Mouse (Mus musculus): ENCODE results near the gene 1600002K03Rik. TPM values are rescaled to one million over a fixed set of nuclear protein-coding genes. Genes with fewer than 3 reads are reported as not detected.

1600002K03Rik gene
- 23.6 TPM in 2 replicates for polyA plus RNA-seq (2015; fragmentation: Nextera tagmentation; extraction: Ambion mirVana)

DNA sequence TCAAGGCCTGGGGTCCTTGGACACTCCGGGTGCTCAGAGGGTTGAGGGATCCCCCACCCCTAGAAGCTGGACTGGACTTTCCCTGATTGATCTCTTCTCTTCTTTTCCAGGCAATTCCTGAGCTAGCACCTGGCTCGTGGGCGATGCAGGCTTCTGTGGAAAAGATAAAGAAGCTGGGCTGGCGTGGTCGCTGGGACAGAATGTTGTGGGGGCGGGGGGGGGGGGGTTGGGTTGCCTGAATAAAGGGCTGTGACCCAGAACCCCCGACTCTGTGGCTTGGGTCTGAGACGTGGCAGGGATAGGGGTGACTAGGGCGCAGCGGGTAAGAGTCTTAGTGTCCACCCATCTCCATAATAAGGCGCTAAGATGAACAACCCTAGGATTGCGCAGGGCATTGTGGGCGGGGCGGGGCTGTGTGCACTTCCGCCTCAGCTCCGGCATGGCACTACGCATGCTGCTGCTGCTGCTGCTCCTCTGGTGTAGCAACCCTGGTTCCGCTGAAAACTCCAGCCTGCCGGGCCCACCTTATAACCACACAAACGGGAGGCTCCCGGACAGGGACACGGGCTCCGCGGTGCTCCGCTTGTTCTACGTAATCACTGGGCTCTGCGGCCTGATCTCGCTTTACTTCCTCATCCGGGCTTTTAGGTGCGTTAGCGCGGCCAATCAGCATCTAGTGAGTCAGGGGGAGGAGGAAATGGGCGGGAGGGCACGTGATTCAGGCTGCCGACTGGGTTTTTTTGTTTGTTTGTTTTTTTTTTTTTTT, at the start of gene 1600002K03Rik:
Gene 1600002K03Rik, plus strand, starts transcription at position 418 of the 766 bp plus-strand sequence.
- peak; percentile 79 for ATAC-seq
- peak within 1 kb of the TSS; percentile 52 for H3K4me2 ChIP-seq (ENCODE audit: low read depth, low read length)
- 6% methylated on average over 35 of the region's 35 CpGs for WGBS
- H3K27ac ChIP-seq (ENCODE audit: low read length): peak within 1 kb of the TSS; percentile 91
- peak within 1 kb of the TSS; percentile 71 for H3K9ac ChIP-seq (ENCODE audit: low read depth, low read length)
- no peaks in the 10 kb centered on the region for H3K9me3 ChIP-seq (ENCODE audit: control insufficient read depth, low read length)
- peak within 1 kb of the TSS; percentile 60 for H3K4me3 ChIP-seq (ENCODE audit: low read length)
- peaks cover 24% of the 10 kb centered on the region for H3K4me1 ChIP-seq (ENCODE audit: control insufficient read depth, insufficient read depth, low read length)
- H3K36me3 ChIP-seq (ENCODE audit: control insufficient read depth, insufficient read depth, low read length): peaks cover 20% of the 10 kb centered on the region
- H3K27me3 ChIP-seq (replicated peaks; ENCODE audit: control insufficient read depth, insufficient read depth, low read length): no peaks in the 10 kb centered on the region

DNA sequence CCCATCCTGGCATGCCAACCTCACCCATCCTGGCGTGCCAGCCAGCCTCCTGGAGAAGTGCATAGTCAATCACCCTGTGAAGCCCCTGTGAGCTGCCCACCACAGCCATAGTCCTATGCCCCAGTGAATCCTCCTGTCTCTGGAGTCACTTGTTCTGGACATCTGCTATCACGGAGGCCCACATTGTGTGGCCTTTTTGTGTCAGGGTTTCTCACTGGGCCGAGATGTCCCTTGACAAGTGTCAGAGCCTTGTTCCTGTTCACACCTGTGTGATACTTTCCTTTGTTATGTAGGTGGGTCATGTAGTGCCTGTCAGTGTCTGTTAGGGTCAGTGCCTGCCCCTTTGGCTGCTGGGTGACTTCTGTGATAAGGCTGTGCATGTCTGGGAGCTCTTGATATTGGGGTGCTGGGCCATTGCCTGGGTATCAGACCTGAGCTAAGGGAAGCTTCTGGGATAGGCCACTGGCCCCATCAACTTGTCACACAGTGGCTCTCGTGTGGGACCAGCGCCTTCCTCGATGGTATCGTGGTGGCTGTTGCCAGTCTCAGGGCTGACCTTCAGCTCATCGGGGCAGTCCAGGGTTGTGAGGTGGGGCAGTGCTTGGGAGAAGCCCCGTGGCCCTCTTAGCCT, 48.7 kb upstream of the 1600002K03Rik start:
- H3K9ac ChIP-seq (ENCODE audit: low read depth, low read length): no peak overlapping the region
- peaks cover 19% of the 10 kb centered on the region for H3K36me3 ChIP-seq (ENCODE audit: control insufficient read depth, insufficient read depth, low read length)
- no peaks in the 10 kb centered on the region for H3K27me3 ChIP-seq (replicated peaks; ENCODE audit: control insufficient read depth, insufficient read depth, low read length)
- no peak overlapping the region for H3K4me2 ChIP-seq (ENCODE audit: low read depth, low read length)
- no peaks in the 10 kb centered on the region for H3K9me3 ChIP-seq (ENCODE audit: control insufficient read depth, low read length)
- 82% methylated on average over 9 of the region's 9 CpGs for WGBS
- H3K4me1 ChIP-seq (ENCODE audit: control insufficient read depth, insufficient read depth, low read length): peaks cover 9% of the 10 kb centered on the region
- no peak overlapping the region for H3K27ac ChIP-seq (ENCODE audit: low read length)
- H3K4me3 ChIP-seq (ENCODE audit: low read length): no peak overlapping the region
- ATAC-seq: no peak

DNA sequence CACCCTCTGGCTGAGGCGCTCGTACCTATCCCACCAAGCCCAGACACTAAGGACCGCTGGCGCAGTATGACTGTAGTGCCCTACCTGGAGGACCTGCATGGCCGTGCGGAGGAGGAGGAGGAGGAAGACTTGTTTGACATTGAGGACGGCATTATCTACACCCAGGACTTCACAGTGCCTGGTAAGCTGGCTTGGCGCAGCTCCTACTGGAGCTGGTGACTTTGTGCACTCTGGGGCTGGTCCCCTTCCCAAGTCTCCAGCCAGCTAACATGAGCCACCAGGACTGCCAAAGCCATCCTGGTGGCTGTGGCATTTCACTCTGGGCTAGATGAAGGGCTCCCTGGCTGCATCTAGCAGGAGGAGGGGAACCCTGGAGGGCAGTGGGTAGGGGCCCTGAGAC, 44.8 kb upstream of the 1600002K03Rik start:
- no peak overlapping the region for H3K4me3 ChIP-seq (ENCODE audit: low read length)
- H3K4me1 ChIP-seq (ENCODE audit: control insufficient read depth, insufficient read depth, low read length): peaks cover 21% of the 10 kb centered on the region
- peaks cover 20% of the 10 kb centered on the region; the same call in 1 of the 2 replicates for H3K36me3 ChIP-seq (ENCODE audit: control insufficient read depth, insufficient read depth, low read length)
- no peak overlapping the region for H3K9ac ChIP-seq (ENCODE audit: low read depth, low read length)
- no peak overlapping the region for H3K4me2 ChIP-seq (ENCODE audit: low read depth, low read length)
- no peaks in the 10 kb centered on the region for H3K9me3 ChIP-seq (ENCODE audit: control insufficient read depth, low read length)
- WGBS: 92% methylated on average over 8 of the region's 8 CpGs
- H3K27ac ChIP-seq (ENCODE audit: low read length): no peak overlapping the region
- no peak for ATAC-seq
- no peaks in the 10 kb centered on the region for H3K27me3 ChIP-seq (replicated peaks; ENCODE audit: control insufficient read depth, insufficient read depth, low read length)

DNA sequence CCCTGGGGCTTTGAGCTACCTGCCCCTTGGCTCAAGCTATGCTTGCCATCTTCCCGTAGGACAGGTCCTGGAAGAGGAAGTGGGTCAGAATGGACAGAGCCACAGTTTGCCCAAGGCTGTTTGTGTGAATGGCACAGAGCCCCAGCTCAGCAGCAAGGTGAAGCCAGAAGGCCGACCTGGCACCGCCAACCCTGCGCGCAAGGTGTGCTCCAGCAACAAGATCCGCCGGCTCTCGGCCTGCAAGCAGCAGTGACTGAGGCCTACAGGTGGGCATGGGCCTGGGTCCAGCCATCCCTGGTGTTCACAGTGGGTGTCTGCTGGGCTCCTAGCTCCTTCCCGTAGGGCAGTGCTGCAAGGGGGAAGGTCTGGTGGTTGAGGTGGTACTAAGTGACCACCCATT, 42.9 kb upstream of the 1600002K03Rik start:
- H3K4me1 ChIP-seq (ENCODE audit: control insufficient read depth, insufficient read depth, low read length): peaks cover 19% of the 10 kb centered on the region
- peaks cover 20% of the 10 kb centered on the region; the same call in 1 of the 2 replicates for H3K36me3 ChIP-seq (ENCODE audit: control insufficient read depth, insufficient read depth, low read length)
- H3K27me3 ChIP-seq (replicated peaks; ENCODE audit: control insufficient read depth, insufficient read depth, low read length): no peaks in the 10 kb centered on the region
- 81% methylated on average over 9 of the region's 9 CpGs for WGBS
- H3K4me2 ChIP-seq (ENCODE audit: low read depth, low read length): no peak overlapping the region
- no peak overlapping the region for H3K9ac ChIP-seq (ENCODE audit: low read depth, low read length)
- H3K9me3 ChIP-seq (ENCODE audit: control insufficient read depth, low read length): no peaks in the 10 kb centered on the region
- peak overlapping the region; percentile 17 for H3K27ac ChIP-seq (ENCODE audit: low read length)
- 0 out of 2 replicates have a peak, but pooled peaks have one; percentile 1 for ATAC-seq
- no peak overlapping the region for H3K4me3 ChIP-seq (ENCODE audit: low read length)

GRCm38 (mm10) chr10:80130403-80131031, 42.2 kb upstream of the 1600002K03Rik start:
- no peak overlapping the region for H3K4me2 ChIP-seq (ENCODE audit: low read depth, low read length)
- H3K4me3 ChIP-seq (ENCODE audit: low read length): no peak overlapping the region
- no peaks in the 10 kb centered on the region for H3K27me3 ChIP-seq (replicated peaks; ENCODE audit: control insufficient read depth, insufficient read depth, low read length)
- ATAC-seq: peak; percentile 81
- 0 out of 2 replicates have a peak overlapping the region, but pooled peaks have one; percentile 11 for H3K9ac ChIP-seq (ENCODE audit: low read depth, low read length)
- 62% methylated on average over 18 of the region's 18 CpGs for WGBS
- H3K27ac ChIP-seq (ENCODE audit: low read length): peak overlapping the region; percentile 68
- H3K36me3 ChIP-seq (ENCODE audit: control insufficient read depth, insufficient read depth, low read length): peaks cover 20% of the 10 kb centered on the region; the same call in 1 of the 2 replicates
- no peaks in the 10 kb centered on the region for H3K9me3 ChIP-seq (ENCODE audit: control insufficient read depth, low read length)
- H3K4me1 ChIP-seq (ENCODE audit: control insufficient read depth, insufficient read depth, low read length): peaks cover 19% of the 10 kb centered on the region

DNA sequence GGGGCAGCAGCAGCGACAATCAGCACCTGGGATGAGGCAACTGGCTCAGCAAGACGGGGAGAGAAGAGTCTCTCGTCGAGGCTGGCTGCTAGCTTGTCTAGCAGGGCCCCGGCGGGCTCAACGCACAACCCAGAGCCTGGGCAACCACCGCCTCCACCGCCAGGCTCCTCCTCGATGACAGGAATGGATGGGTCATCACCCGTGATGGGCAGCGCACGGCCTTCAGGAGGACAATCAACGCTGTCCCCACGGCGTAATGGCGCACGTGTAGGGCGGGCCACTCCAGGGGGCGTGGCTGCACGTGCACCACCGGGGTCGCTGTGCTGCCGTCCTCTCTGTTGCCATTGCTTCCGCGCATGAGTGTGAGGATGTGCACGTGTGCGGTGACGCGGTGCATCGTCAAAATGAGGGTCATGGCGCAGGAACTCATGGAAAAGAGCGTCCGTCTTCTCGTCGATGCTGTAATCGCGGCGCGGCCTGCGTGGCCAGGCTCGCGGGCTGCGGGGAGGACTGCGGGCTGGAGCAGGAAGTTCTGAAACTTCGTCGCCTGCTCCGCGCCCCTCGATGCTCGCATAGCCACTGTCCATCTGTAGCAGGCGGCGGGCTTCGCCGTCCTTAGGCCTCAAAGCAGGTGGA, 41.3 kb upstream of the 1600002K03Rik start:
- WGBS: 31% methylated on average over 55 of the region's 55 CpGs
- peak overlapping the region; percentile 18 for H3K4me2 ChIP-seq (ENCODE audit: low read depth, low read length)
- no peak overlapping the region for H3K27ac ChIP-seq (ENCODE audit: low read length)
- H3K9me3 ChIP-seq (ENCODE audit: control insufficient read depth, low read length): no peaks in the 10 kb centered on the region
- peaks cover 19% of the 10 kb centered on the region for H3K4me1 ChIP-seq (ENCODE audit: control insufficient read depth, insufficient read depth, low read length)
- no peak overlapping the region; the same call in 1 of the 2 replicates for H3K9ac ChIP-seq (ENCODE audit: low read depth, low read length)
- H3K36me3 ChIP-seq (ENCODE audit: control insufficient read depth, insufficient read depth, low read length): peaks cover 20% of the 10 kb centered on the region; the same call in 1 of the 2 replicates
- H3K4me3 ChIP-seq (ENCODE audit: low read length): no peak overlapping the region
- H3K27me3 ChIP-seq (replicated peaks; ENCODE audit: control insufficient read depth, insufficient read depth, low read length): 0 out of 2 replicates have a peak, but pooled peaks cover 3% of the 10 kb centered on the region
- ATAC-seq: 0 out of 2 replicates have a peak, but pooled peaks have one; percentile 2

- peaks cover 20% of the 10 kb centered on the region; the same call in 1 of the 2 replicates for H3K36me3 ChIP-seq (ENCODE audit: control insufficient read depth, insufficient read depth, low read length)
- H3K9ac ChIP-seq (ENCODE audit: low read depth, low read length): no peak overlapping the region; the same call in 1 of the 2 replicates
- H3K4me2 ChIP-seq (ENCODE audit: low read depth, low read length): 0 out of 2 replicates have a peak overlapping the region, but pooled peaks have one; percentile 18
- peaks cover 24% of the 10 kb centered on the region for H3K4me1 ChIP-seq (ENCODE audit: control insufficient read depth, insufficient read depth, low read length)
- H3K27me3 ChIP-seq (replicated peaks; ENCODE audit: control insufficient read depth, insufficient read depth, low read length): peaks cover 7% of the 10 kb centered on the region; the same call in 1 of the 2 replicates
- no peak overlapping the region for H3K4me3 ChIP-seq (ENCODE audit: low read length)
- no peak overlapping the region for H3K27ac ChIP-seq (ENCODE audit: low read length)
- WGBS: 61% methylated on average over 27 of the region's 27 CpGs
- no peaks in the 10 kb centered on the region for H3K9me3 ChIP-seq (ENCODE audit: control insufficient read depth, low read length)
- no peak for ATAC-seq
These were observed 40.8 kb upstream of the 1600002K03Rik start for GRCm38 (mm10) chr10:80131952-80132350.

DNA sequence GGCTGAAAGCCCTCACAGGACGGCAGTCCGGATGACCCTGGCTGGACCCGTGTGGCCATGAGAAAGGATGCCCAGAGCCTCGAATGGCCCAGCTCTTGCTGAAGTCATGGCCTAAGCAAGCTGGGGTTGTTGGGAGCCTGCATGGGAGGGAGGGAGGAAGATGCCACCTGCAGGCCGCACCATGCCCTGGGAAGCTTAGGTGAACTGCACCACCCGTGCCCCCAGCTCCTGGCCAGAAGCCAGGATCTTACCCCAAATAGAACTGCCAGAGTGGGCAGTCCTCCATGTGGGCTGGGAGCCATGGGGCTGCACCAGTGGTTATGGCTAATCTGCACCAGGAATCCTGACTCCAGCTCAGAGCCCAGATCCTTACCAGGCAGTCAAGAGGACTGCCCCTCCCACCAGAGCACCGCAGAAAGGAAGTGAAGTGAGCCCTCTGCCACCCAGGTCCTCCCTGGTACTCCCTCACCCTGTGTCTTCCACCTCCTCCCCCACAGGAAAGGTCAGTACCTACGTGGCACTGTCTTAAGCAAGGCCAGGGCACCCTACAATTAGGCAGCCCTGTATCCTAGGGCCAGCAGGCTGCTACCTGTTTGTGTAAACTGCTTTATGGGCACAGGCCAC, 39.4 kb upstream of the 1600002K03Rik start:
- Histone ChIP-seq H3K4me3 (ENCODE audit: low read length) (no peak overlapping the region), H3K27ac (ENCODE audit: low read length) (no peak overlapping the region), H3K27me3 (replicated peaks; ENCODE audit: control insufficient read depth, insufficient read depth, low read length) (peaks cover 13% of the 10 kb centered on the region; the same call in 1 of the 2 replicates), H3K4me1 (ENCODE audit: control insufficient read depth, insufficient read depth, low read length) (peaks cover 38% of the 10 kb centered on the region), H3K36me3 (ENCODE audit: control insufficient read depth, insufficient read depth, low read length) (peaks cover 15% of the 10 kb centered on the region; the same call in 1 of the 2 replicates), H3K9ac (ENCODE audit: low read depth, low read length) (no peak overlapping the region), H3K9me3 (ENCODE audit: control insufficient read depth, low read length) (no peaks in the 10 kb centered on the region), H3K4me2 (ENCODE audit: low read depth, low read length) (no peak overlapping the region)
- no peak for ATAC-seq
- WGBS: 68% methylated on average over 8 of the region's 8 CpGs
